Mouse (Mus musculus) liver, postnatal 0 days (tissue): ENCODE results near the gene Rbpj.

Experiments
- CTCF ChIP-seq: sonication (generic); IDR thresholded peaks from 2 replicates; pipeline ENCODE4 v1.5.1; 2016; ENCODE audit warnings: antibody characterized with exemption, low read depth
- EP300 ChIP-seq: IDR thresholded peaks from 2 replicates; pipeline ENCODE4 v1.6.1; 2016; ENCODE audit warnings: antibody characterized with exemption, low read depth, mild to moderate bottlenecking

DNA sequence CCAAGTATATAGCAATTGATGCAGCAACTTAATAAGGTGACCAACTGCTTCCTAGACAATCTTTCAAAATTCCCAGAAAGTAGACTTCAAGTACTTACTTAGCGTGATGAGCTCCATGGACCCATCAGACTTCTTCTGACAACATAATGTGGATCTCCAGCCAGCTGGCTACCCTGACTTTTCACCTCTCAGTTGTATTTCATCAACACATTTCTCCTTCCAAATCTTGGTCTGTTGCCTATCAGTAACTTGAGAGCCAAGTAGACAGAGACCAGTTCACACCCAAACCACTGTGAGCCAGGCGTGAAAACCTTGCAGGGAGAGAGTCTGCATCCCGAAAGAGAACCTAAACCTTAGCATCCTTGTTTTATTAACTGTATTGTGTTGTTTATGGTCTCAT, 26.3 kb upstream of the Rbpj start:
- TF ChIP-seq CTCF (no peak), EP300 (no peak)
